Mouse (Mus musculus): ENCODE results near the gene Cela3a.
"Not testable (repeated sequence)": the region's sequence is repeated elsewhere in the genome, so short reads cannot be mapped to it uniquely, and the experiment has no call there.

The Cela3a gene

DNA sequence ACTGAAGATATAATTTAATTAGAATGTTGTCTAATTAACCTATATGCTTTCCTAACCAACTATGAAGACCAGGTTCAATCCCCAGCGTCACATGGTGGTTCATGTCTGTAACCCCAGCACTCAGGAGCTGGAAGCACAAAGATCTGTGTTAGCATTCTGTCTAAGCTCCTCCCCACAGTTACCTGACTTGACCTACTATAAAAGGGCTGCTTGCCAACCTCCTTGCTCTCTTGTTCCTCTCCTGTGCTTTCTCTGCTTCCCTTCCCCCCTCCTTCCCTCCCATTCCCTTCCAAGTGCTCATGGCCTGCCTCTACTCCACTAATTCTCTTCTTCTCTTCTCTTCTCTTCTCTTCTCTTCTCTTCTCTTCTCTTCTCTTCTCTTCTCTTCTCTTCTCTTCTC, 5.3 kb upstream of the Cela3a start:
- no peak for DNase-seq (ENCODE audit: low read depth)

DNA sequence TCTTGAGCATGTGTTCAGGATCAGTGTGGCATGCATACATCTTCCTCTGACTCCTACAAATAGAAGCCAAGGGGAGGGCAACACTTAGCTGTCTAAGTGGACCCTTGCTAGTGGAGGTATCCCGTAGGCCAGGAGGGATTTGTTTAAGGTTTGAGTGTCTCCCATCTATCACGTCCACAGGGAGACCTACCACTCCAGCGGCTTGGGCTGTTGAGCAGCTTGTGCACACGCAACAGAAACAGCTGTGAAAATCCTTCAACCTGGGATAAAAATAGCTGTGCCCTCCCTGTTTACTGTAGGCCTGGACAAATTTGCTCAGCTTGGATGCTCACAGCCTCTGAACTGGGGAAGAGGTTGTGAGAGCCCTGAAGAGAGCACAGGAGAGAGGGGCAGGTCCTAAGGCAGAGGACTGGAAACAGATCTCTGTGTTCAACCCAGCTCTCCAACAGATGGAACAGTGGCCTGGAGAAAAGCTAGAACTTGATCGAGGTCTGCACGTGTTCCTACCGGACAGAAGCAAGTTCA, 2.7 kb upstream of the Cela3a start:
- not testable (repeated sequence) for DNase-seq (ENCODE audit: low read depth)

DNA sequence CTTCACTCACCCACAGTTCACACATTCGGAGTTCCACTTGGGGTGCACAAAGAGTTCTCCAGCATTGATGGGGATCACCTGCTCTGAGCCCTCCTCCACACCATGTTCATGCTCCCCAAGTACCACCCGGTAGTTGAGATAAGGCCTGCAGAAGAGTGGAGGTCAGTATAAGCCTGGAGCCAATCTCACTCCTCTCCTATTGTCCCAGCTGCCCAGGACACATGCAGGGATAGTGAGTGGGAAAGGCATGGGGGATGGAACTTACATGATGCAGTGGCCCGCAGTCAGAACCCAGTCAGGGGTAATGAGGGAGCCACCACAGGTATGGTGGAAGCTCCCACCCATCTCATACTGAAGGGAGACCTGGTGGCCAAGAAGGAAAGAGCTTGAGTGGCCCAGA, 4.0 kb downstream of the Cela3a start:
- DNase-seq (ENCODE audit: low read depth), result no peak

DNA sequence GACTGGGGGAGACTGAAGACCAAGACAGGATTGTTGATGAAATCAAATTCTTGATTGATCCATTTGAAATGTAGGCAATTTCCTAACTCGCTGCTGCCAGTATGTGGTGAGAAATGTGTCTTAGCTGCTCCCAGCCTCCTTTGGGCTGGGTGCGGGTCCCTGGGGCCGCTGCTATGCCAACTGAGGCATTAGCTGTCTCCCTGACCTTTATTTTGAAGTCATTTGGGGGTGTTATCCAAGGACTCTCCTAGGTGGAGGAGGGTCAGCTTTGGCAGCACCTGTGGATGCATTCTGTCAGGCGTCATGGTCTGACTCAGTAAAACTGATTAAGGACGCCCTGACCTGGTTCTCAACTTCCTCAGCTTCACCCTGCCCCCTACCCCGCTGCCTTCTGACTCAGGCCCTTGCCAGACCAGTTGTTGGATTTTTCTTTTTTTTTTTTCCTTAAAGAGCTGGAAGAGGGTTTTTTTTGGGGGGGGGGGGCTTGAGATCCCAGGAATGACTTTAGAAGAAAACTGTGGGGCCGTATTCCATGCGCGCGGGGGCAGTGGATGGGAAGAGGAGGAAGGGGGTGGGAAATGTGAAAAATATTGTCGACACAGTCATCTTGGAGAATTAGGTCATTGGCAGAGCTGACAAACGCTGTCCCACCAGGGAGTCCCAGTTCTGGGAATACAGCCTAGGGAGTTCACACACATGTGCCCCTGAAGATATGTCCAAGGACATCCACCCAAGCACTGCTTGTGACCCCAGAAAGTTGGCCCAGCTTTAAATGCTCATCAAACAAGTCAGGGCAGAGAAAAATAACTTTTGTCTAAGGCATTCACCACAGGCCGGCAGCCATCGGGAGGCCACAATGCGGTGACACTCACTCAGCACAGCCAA, 12.7 kb downstream of the Cela3a start:
- no peak for DNase-seq (ENCODE audit: low read depth)

DNA sequence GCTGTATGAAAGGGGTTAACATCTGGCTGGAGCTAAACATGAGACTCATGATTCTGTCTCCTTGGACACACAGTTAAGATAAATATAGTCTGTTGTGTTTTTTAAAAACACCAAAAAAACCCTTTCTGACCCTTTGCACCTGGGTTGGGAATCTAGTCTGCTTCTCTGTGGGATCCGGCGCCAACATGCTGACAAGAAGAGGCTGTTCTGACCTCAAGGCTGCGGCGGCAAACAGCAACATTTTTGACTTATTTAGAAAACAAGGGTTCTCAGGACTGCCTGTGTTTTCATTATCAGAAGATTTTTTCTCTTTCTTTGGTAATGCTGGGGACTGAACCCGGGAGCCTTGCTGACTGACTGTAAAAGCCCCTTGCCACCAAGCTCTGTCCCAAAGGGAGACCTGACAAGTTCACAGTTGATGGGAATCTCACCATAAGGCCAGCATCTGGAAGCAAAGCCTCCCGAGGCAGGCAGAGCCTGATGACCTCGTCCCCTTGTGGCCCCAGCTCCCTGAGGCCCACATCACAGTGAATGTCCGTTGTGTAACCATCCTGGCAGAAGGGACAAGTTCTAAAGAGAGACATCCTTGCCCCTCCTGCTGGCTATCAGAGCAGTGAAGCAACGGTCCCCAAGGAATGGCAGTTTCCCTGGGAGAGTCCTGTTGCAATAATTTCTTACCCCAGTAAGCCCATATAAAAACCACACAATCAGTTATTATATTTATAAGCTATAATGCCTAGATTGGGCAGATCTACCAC, 16.0 kb downstream of the Cela3a start:
- no peak for DNase-seq (ENCODE audit: low read depth)

DNA sequence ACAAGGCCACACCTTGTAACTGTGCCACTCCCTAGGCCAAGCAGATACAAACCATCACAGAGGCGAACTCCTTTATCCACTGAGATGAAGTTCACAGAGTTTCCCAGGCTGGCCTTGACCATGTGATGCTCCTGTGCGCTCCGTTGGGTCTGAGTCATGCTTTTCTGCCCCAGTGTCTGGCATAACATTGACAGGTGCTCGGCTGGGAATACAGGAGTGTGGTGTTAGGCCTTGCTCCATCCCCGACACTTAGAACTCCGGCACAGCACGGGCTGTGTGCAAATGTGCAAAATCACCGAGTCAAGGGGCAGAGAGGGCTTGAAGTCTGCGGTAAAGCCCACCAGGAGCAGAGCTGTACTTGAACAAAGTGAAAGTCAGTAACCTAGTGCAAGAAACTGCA, 16.7 kb downstream of the Cela3a start:
- DNase-seq (ENCODE audit: low read depth), result no peak

DNA sequence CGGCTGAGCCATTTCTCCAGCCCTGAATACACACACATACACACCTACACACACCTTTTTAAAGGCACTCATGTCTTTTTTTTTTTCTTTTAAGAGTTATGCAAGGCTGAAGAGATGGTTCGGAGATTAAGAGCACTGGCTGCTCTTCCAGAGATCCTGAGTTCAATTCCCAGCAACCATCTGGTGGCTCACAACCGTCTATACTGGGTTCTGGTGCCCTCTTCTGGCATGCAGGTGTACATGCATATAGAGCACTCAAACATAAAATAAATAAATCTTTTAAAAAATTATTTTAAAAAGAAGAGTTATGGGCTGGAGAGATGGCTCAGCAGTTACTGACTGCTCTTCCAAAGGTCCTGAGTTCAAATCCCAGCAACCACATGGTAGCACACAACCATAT, 18.3 kb downstream of the Cela3a start:
- DNase-seq (ENCODE audit: low read depth), result peak; percentile 59

DNA sequence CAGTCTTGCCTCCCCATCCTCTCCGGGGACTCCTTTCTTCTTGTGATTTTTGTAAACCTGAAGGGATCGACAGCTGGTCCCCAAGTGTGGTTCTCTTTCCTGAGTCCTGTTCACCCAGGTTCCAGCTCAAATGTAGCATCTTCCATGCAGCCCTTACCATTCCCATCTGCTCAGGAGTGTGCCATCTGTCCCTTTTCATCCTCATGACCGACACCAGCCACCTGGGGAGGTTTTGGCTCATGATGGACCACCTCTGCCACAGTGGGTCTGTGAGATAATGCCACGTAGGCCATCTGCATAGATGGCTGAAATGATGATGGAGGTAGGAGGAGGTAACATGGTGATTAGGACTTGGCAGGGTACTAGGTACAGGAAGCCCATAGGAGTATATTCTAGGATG, 19.4 kb downstream of the Cela3a start:
- no peak for DNase-seq (ENCODE audit: low read depth)

DNA sequence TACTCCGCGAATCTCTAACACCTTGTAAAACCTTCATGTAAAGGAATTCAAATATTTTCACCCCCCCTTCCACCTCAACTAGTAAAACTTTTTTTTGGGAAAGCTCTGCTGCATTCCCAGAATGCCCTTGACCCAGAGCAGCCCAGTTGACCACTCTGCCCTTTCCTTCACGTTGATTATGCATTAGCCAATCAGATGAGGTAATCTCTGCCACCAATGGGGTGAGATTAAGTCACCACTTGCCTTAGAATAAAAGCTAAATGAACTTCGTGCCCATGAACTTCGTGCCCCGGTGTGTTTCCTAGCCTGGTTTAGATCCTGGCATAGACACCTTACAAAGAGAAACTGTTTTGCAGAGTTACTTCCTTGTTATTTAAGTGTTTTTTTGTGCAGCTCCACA, 20.6 kb downstream of the Cela3a start:
- peak; percentile 59 for DNase-seq (ENCODE audit: low read depth)

DNA sequence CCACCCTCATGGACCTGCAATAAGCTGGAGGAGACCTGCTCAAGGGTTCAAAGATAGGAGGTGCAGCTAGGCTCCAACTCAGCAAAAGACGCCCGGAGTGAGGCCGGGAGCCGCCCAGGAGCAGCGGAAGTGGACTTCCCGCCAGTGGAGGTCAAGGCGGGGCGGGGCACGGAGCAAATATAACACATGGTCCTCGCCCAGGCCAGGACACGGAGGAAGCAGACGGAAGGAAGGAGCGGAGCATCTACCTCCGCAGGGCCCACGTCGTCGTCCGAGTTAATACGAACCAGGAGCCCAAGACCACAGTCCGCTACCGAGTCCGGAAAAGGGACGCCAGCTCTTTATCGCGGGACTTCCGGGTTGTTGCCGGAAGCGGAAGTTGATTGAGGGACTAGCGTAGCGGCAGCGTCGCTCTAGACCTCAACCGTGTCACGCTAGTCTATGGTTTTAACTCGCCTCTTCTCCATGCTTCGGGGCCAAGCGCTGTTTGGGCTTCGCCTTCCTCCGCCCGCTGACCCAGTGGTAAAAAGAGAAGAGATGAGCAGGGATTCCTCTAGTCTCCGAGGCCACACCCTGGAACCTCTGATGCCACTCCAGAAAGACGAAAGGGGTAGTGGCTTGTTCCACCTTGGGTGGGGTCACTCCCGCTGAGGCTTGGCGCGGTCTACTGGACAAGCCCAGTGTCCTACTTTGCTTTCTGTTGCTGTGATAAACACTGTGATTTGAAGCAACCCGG, 21.4 kb downstream of the Cela3a start:
- DNase-seq (ENCODE audit: low read depth), result peak; percentile 96

DNA sequence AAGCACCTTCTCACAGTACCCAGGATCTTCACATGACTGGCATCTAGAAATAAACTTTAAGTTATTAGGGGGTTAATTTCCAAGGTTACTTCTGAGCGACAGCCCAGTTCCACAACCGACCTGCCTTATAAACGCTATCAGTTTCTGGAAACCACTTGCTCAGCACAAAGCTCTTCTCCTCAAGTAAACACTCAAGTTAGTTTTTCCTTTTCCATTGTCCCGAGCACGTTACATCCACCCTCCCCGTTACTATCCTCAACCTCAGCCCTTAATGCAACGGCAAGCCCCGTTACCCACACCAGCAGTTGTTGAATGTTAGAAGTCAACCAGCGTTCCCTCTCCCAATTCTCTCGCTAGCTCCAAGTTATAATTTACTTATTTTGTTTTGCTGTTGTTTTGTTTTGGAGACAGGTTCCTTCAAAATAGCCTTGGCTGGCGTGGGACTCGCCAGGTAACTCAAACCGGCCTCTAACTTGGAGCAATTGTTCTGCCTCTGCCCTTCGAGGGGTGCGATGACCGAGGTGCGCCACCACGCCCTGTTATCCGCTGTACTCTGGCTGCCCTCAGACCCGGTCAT, 22.0 kb downstream of the Cela3a start:
- no peak for DNase-seq (ENCODE audit: low read depth)

DNA sequence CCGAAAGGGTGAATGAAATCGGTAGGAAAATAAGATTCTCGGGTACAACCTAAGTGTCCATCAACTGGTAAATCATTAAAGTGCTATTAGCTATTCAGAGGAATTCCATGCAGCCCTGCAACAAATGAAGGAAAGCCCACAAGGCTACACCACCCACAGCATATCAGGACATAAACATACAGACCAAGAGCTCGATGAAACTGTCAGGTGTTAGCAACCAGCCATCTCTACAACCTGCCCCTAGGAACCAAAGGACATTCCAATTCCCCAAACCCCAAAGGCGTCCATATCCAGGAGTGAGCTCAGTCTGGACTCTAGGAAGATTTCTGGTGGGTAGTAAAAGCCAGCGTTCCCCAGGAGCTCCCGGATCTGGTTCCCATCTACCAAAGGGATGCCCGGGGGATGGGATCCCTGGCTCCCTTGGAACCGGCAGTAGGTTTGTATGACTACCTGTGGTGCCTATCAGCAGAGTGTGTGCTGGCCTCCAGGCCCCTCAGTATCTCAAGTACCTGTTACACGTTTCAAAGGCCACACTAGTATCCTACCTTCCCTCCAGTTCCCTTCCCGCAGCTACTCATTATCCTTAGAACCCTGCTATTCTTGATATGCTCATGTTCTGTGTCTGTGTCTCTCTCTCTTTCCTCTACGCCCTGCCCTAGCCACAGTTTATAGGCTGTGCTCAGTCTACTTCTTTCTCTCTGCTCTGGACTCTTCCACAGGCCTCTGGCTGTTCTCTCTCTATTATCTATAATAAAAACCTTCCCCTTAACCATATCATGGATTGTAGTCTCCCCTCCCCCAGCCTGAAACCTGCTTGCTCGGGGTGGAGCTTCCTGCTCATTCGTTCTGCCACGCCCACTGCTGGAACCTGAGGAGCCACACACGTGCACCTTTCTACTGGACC, 28.6 kb downstream of the Cela3a start:
- DNase-seq (ENCODE audit: low read depth), result peak; percentile 54

DNA sequence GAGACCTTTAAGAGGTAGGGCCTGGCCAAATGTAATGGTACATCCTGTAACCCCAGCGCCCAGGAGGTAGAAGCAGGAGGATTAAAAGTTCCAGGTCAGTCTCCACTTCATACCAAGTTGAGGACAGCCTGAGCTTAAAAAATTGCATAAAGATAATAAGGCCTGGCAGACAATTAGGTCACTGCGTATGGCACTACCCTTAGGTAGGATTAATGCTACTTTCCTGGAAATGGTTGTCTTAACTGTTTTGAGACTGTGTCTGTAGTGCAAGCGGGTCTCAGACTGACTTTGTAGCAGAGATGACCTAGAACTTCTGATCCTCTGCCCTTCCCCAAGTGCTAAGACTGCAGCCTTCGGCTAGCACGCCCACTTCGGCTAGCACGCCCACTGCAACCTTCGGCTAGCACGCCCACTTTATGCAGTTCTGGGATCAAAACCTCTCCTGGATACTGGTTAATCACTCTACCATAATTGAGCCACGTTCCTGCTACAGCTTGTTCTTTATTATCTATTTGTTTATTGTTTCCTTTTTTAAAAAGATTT, 29.8 kb downstream of the Cela3a start:
- DNase-seq (ENCODE audit: low read depth), result no peak

DNA sequence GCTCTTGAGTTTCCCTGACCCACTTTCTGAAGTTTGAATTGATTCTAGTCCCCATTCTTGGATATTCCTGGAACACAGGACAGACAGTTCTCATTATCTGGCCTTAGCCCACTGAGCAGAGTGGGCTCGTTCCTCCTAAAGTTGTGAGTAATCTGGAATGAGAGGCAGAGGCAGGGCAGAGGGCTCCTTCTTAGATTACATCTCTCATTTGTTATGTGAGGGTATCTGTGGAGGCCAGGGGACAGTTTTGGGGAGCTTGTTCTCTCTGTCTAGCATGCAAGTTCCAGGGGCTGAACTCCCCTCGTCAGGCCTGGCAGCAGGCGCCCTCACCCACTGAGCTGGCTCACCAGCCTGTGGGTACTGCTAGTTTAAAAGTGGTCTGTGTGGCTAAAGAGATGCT, 30.5 kb downstream of the Cela3a start:
- DNase-seq (ENCODE audit: low read depth), result no peak

DNA sequence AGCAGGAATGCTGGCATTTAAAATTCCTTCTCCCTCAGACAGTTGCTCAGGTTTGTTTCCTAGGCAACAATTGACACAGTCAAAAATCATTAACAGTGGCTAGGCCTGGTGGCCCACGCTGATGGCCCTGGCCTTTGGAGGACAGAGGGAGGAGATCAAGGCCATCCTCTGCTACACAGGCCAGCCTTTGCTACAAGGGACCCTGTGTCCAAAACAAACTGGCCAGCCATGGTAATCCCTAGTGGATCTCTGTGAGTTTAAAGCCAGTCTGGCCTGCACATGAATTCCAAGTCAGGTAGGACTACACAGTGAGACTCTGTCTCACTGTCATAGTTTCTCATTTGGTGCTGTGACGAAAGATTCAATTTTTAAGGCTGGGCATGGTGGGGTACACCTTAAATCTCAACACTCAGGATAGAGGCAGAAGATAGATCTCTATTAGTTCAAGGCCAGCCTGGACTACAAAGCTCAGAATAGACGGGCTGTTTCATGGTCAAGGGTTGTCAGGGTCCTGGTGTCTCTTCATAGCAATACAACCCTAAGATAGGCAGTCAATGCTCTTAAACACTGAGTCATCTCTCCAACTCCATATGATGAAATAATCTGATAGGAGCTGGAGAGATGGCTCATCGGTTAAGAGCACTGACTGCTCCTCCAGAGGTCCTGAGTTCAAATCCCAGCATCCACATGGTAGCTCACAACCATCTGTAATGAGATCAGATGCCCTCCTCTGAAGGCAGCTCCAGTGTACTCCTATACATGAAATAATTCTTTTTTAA, 31.9 kb downstream of the Cela3a start:
- no peak for DNase-seq (ENCODE audit: low read depth)

DNA sequence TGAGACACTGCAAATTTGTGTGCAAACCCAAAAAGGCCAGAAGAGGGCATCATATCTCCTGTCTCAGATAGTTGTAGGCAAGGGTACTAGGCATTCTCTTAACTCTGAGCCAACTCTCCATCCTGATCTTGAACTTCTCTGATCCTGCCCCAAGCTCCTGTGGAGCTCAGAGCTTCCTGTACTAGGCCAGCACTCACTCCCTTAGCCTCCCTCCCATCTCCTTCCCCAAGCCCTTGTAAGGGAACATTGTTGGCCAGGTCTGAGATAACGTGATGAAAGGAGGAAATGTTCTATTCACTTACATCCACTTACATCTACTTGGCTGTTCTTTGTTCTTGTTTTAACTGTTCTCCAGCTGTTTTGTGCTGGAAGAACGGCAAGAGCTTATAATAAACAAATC, 32.8 kb downstream of the Cela3a start:
- no peak for DNase-seq (ENCODE audit: low read depth)

DNA sequence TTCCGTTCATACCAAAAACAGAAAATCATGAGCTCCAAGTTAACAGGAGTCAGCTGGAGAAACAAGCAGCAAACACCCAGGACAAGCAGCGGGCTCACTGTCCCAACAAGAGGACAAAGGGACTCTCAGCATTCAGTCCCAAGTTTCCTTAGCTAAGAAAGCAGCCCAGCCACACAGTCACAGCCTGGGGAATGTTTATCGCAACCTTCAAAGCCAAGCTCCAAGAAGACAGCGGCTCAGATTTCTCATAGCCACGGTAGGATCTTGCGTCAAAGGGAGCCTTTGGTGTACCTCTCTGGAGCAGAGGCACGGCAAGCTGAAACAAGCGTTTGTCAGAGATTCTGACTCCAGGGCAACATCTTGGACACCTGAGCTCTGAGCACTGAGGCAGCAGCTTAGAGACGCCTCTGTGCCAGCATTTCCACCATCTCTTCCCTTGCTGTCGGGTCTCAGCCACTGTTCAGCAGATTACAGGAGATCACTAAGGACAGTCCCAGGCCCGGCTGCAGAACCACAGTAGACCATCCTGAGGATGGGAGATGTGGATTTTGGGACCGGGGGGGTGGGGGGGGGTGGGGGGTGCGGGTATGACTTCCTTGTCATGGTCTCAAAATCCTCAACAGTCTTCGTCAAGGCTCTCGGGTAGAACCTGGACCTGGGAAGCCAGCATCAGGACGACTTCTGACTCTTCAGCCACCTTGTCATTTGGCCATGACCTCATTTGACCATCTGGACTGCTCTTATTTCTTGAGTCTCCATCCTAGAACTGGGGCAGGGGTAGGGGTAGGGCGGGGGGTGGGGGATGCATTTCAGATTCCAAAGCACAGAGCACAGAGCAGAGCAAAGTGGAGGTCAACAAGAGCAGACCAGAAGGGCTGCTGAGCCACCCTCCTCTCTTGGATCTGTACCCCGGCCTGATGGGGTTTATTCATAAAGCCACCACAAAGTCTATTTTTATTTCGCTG, 34.0 kb downstream of the Cela3a start:
- no peak for DNase-seq (ENCODE audit: low read depth)

DNA sequence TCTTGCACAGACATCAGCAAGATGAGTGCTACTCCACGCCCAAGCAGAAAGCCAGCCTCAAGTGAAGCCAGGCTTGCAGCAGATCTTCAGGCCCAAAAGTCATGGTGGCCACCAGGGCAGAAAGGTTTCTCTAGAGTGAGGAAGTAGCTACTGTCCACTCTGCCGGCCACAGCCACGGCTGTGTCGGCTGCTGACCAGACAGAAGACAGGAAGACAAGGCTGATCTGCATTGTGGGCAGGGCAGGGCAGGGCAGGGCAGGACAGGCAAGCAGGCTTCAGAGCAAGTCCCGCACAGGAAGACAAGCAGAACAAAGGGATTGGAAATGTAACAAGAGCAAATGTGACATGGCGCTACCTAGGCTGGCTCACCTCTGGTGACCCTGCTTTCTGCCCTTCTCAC, 35.9 kb downstream of the Cela3a start:
- no peak for DNase-seq (ENCODE audit: low read depth)

All from induced T-regulatory cell, adult 2 months (primary cell).